Mouse (Mus musculus): ENCODE results near the gene Ehd4.

The Ehd4 gene

DNA sequence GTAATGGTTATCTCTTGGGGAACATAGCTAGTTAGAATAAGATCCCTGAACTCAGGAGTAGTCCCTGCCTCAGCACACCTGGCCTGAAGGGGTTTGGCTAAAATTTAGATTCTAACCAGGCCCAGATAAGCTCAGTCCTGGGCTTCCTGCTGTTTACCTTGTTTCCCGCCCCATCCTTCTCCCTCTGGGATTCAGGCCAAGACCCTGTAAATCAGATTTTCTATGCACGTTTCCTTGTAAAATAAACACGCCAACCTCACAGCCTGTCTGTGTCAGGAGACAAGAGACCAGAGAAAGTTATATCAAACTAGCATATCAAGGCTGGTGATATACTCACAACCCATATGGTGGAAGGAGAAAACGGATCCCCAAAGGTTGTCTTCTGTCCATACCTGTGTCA lies 42.8 kb downstream of the Ehd4 start:
- CTCF ChIA-PET, result interaction anchor here (0.6 to 1.0 kb wide), 2 partner anchors 15 to 59 kb away, joined by 3 to 6 read pairs; no protein-coding TSS in a partner anchor

- CTCF ChIA-PET, result interaction anchor here (0.6 to 1.0 kb wide), 2 partner anchors 15 to 60 kb away, joined by 3 to 6 read pairs; no protein-coding TSS in a partner anchor
Measured at GRCm38 (mm10) chr2:120111172-120111571, 43.2 kb downstream of the Ehd4 start.

- CTCF ChIA-PET, result no interaction called here
Measured at GRCm38 (mm10) chr2:120108077-120108476, 46.3 kb downstream of the Ehd4 start.

DNA sequence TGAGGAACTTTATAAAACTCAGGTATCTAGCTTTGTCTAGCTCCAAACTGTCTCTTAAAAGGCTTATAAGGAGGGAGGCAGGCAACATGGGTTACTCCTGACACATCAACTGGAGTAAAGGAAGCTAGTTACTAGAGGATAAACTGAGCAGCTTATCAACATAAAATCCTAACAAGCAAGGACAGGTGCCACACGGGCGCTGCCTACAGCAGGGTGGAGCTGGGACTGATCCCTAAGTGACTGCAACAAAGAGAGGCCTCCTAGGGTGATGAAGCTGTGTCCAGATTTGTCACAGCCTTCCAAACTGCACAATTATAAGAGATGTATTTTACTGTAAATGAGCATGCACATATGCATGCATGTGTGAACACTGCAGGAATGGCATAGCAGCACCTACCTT lies 47.0 kb downstream of the Ehd4 start:
- CTCF ChIA-PET, result interaction anchor here (0.6 to 1.1 kb wide), 2 partner anchors 51 to 273 kb away, joined by 3 to 6 read pairs; no protein-coding TSS in a partner anchor

GRCm38 (mm10) chr2:120106397-120106973 lies 47.9 kb downstream of the Ehd4 start:
- CTCF ChIA-PET, result interaction anchor here (1.1 kb wide), 1 partner anchor 52 kb away, joined by 6 read pairs; no protein-coding TSS in a partner anchor

DNA sequence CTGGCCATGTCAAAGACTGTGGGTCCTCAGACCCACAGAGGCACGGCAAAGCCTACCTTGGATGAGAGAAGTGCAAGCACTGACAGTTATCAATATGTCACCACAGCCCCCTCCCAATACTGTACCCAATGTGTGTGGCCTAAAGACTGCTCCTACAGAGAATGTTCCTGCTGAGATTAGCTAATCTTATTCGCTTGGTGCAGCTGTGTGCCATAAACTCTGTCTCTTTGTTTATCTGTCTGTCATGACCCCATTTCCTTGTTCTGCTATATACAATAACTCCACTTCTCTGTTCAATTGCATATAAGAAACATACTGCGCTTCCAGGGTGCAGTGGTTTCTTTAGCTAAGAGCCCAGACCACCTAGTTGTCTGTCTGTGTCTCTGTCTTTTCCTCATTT lies 48.5 kb downstream of the Ehd4 start:
- CTCF ChIA-PET, result no interaction called here

DNA sequence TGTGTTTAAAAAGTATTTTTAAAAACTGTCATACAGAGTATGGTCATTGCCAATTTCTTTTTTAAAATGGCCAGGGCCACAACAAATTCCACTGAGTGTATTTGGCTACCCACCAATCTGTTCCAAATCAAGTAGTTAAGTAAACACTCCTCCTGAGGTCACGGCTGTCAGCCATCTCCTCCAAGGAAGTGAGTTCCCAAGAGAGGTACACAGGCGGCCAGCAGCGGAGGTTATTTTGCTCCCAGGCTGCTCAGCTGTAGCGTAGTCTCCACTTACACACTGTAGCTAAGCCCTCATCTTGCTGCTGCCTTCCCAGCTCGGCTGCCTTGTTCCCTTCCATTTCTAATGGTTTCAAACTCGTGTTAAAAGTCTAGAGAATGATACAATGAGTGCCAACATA lies 51.5 kb downstream of the Ehd4 start:
- CTCF ChIA-PET, result no interaction called here

- CTCF ChIA-PET, result no interaction called here
Measured at GRCm38 (mm10) chr2:120102450-120102849, 52.0 kb downstream of the Ehd4 start.

- CTCF ChIA-PET, result no interaction called here
Measured at GRCm38 (mm10) chr2:120101961-120102360, 52.4 kb downstream of the Ehd4 start.

- CTCF ChIA-PET, result interaction anchor here (0.8 kb wide), 1 partner anchor 13 kb away, joined by 3 read pairs; no protein-coding TSS in a partner anchor
Measured at GRCm38 (mm10) chr2:120099886-120100285, 54.5 kb downstream of the Ehd4 start.

DNA sequence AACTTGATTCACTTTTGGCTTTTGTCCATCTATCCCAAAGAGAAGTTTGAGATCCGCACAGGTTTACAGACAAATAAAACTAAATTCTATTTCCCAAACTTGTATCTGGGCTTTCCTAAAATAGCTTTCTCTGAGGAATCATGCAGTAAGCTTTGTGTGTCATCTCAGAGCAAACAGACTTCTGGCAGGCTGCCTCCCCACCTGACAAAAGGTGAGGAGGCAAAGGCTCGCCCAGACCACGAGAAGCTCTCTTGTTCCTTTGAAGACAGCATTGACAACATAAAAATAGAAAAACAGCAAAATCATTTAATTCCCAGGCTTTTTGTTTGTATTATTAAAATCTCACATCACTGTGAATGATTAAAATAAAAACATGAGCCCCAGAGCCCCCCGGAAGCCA lies 55.1 kb downstream of the Ehd4 start:
- CTCF ChIA-PET, result no interaction called here

- CTCF ChIA-PET, result no interaction called here
Measured at GRCm38 (mm10) chr2:120098781-120099202, 55.6 kb downstream of the Ehd4 start.

DNA sequence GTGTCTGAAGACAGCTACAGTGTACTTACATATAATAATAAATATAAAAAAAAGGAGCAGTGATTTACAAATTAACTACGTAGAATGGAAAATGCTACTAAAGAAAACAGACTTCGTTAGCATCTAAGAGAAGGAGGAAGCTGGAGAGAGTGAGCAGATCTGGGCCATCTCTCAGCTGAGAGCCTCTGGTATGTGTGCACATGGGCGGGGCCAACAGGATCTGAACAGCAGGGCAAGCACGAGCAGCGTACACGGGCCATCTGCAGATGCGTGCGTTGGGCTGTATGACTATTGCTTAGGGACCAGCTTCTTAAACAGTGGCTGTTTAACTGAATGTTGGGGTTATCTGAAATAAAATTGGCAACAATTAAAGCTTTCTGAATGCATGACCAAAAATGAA lies 56.5 kb downstream of the Ehd4 start:
- CTCF ChIA-PET, result no interaction called here

GRCm38 (mm10) chr2:120096711-120097110 lies 57.7 kb downstream of the Ehd4 start:
- CTCF ChIA-PET, result interaction anchor here (0.5 to 0.8 kb wide), 3 partner anchors 15 to 102 kb away, joined by 3 to 6 read pairs (median 3); no protein-coding TSS in a partner anchor

GRCm38 (mm10) chr2:120096191-120096590 lies 58.2 kb downstream of the Ehd4 start:
- CTCF ChIA-PET, result interaction anchor here (0.6 kb wide), 1 partner anchor 15 kb away, joined by 6 read pairs; no protein-coding TSS in a partner anchor

DNA sequence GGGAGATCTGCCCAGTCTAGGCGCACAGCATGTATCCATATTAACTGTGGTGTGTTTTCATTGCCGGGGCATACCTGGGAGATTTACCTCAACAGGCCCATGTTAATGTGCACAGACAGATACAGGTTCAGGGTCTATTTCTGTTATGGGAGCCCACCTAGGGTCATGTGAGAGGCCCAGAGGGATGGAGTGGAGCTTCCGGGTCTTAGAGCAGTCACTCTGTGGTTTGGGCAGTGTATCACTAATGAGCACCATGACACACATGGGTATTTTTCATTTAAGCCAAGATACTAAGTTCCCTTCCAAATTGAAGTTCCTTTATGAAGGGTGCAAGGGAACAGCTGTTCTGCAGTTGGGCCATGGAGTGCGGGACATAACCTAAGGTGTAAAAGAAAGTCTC lies 59.2 kb downstream of the Ehd4 start:
- CTCF ChIA-PET, result no interaction called here

DNA sequence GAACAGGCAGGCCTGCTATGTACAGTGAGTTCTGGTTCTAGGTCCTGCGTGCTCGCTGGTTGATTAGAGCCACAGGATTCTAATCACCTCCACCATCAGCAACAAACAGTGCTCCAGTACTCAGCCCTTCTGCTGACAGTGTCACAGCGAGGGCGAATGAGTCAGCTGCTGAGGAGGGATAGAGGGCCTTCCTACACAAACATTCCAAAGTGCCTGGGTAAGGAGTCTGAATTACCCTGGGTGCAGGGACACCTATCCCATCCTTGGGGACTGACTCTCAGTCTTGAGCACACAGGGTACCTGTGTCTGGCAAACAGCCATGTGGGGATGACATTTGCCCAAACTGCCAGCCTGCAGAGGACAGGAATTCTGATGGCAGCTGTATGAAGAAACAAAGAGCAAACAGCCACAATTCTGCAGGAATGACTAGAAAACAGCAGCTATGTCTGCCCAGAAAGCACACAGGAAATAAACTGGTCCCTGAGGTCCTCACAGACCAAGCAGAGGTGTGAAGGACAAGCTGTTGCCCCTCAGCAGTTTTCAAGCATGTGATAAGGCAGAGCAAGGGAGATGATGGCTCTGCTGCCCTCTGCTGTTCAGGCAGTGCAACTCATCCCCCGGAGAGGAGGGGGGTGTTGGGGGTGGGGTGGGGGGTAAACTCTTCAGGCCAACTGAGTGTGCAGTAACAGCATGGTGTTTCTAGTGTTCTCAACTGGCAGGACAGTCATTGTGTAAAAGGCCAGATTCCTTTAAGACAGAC lies 60.6 kb downstream of the Ehd4 start:
- CTCF ChIA-PET, result interaction anchor here (0.5 kb wide), 1 partner anchor 189 kb away, joined by 4 read pairs; no protein-coding TSS in a partner anchor

DNA sequence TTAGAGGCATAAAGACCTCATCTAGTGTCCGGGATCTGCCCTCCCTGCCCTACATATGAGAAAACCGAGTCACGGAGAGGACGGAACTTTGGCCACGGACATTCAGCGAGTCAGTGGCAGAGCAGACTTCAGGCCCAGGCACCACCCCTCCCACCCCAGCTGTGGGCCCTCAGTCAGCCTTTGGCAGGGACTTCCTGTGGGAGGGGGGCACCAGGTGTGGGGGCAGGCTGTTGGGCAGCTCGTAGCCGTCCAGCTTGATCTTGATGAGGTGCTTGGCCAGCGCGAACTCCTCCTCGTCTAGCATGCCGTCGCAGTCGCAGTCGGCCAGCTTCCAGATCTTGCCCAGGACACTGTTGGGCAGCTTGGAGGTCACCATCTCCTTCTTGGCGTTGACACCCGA lies 63.4 kb downstream of the Ehd4 start:
- CTCF ChIA-PET, result no interaction called here

- CTCF ChIA-PET, result no interaction called here
Measured at GRCm38 (mm10) chr2:120087897-120088296, 66.5 kb downstream of the Ehd4 start.

DNA sequence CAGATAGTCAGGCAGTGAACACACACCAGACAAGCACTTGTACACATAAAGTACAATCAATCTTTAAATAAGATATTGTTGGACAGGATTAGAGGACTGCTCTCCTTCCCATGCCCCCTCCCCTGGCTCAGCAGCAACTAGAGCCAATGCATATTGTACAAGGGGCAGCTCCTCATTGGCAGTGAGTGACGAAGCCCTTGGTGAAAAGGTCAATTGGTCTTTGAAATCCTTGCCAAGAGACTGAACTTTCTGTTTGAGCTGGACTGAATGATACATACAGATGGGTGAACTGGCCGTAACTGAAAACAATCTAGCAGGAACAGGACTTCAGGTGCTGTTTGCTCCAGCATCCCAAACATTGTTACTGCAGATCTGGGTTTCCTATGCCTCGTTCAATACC lies 67.0 kb downstream of the Ehd4 start:
- CTCF ChIA-PET, result no interaction called here

- CTCF ChIA-PET, result interaction anchor here (0.5 kb wide), 1 partner anchor 1827 kb away, joined by 3 read pairs; no protein-coding TSS in a partner anchor
Measured at GRCm38 (mm10) chr2:120086038-120086437, 68.4 kb downstream of the Ehd4 start.

GRCm38 (mm10) chr2:120084593-120085361 lies 69.6 kb downstream of the Ehd4 start:
- CTCF ChIA-PET, result interaction anchor here (0.8 to 1.7 kb wide), 4 partner anchors 84 to 86 kb away, joined by 3 to 6 read pairs (median 6); no protein-coding TSS in a partner anchor
